Mouse (Mus musculus) macrophage (primary cell): ENCODE data around the gene Upp1. TPM values are rescaled to one million over a fixed set of nuclear protein-coding genes. Genes with fewer than 3 reads are reported as not detected.
"Not testable (repeated sequence)": the region's sequence is repeated elsewhere in the genome, so short reads cannot be mapped to it uniquely, and the experiment has no call there.

Experiments
- H3K27ac ChIP-seq: fragments of 350-480 bp; formaldehyde crosslinking; 2 replicates; pipeline ENCODE4 v1.9.0; 2021
- H3K36me3 ChIP-seq: fragments of 350-480 bp; formaldehyde crosslinking; 2 replicates; pipeline ENCODE4 v1.9.0; 2021; ENCODE audit errors: inconsistent target
- H3K4me3 ChIP-seq: fragments of 350-480 bp; formaldehyde crosslinking; 2 replicates; pipeline ENCODE4 v1.9.0; 2021; ENCODE audit errors: inconsistent target
- H3K79me2 ChIP-seq: fragments of 350-480 bp; formaldehyde crosslinking; 2 replicates; pipeline ENCODE4 v1.9.0; 2021; ENCODE audit errors: inconsistent target
- WGBS: methylation state at CpG from one replicate; pipeline ENCODE4 v1.1.7; 2026; ENCODE audit warnings: inconsistent platforms; ENCODE audit not compliant: missing documents; 5-methylcytosine and 5-hydroxymethylcytosine counted together
- polyA plus RNA-seq: library from polyadenylated mRNA; stranded (reverse); fragments of 250-400 nt; gene quantifications from 3 replicates; pipeline ENCODE4 v1.2.4, GENCODE M21; 2018; ENCODE audit warnings: inconsistent platforms

Gene Upp1
- polyA plus RNA-seq, 1 experiment from 2014 or later: not detected

- WGBS: 95% methylated on average over 7 of the region's 7 CpGs
- no peak overlapping the region for H3K4me3 ChIP-seq
- H3K27ac ChIP-seq: no peak overlapping the region
- no peaks in the 10 kb centered on the region for H3K36me3 ChIP-seq
- no peaks in the 10 kb centered on the region for H3K79me2 ChIP-seq
Observed at GRCm38 (mm10) chr11:9131688-9132087, 13.8 kb downstream of the Upp1 start.

- H3K27ac ChIP-seq: no peak overlapping the region
- H3K4me3 ChIP-seq: no peak overlapping the region
- no peaks in the 10 kb centered on the region for H3K79me2 ChIP-seq
- H3K36me3 ChIP-seq: no peaks in the 10 kb centered on the region
- 79% methylated on average over 11 of the region's 11 CpGs for WGBS
Observed at GRCm38 (mm10) chr11:9135589-9136246, 17.8 kb downstream of the Upp1 start.

- H3K4me3 ChIP-seq: no peak overlapping the region
- WGBS: 26% methylated on average over 4 of the region's 5 CpGs
- H3K79me2 ChIP-seq: no peaks in the 10 kb centered on the region
- no peaks in the 10 kb centered on the region for H3K36me3 ChIP-seq
- H3K27ac ChIP-seq: no peak overlapping the region
Observed at GRCm38 (mm10) chr11:9136471-9136870, 18.6 kb downstream of the Upp1 start.

GRCm38 (mm10) chr11:9145113-9145512, 27.2 kb downstream of the Upp1 start:
- no peaks in the 10 kb centered on the region for H3K36me3 ChIP-seq
- no peak overlapping the region for H3K27ac ChIP-seq
- no peaks in the 10 kb centered on the region for H3K79me2 ChIP-seq
- no peak overlapping the region for H3K4me3 ChIP-seq
- 80% methylated on average over 2 of the region's 2 CpGs for WGBS

GRCm38 (mm10) chr11:9146115-9146514, 28.2 kb downstream of the Upp1 start:
- Histone ChIP-seq H3K36me3 (no peaks in the 10 kb centered on the region), H3K79me2 (no peaks in the 10 kb centered on the region), H3K4me3 (no peak overlapping the region), H3K27ac (no peak overlapping the region)
- 97% methylated on average over 4 of the region's 4 CpGs for WGBS

- Histone ChIP-seq H3K27ac (no peak overlapping the region), H3K36me3 (no peaks in the 10 kb centered on the region), H3K4me3 (no peak overlapping the region), H3K79me2 (no peaks in the 10 kb centered on the region)
- 45% methylated on average over 1 of the region's 1 CpGs for WGBS
Observed at GRCm38 (mm10) chr11:9146683-9147082, 28.8 kb downstream of the Upp1 start.

- WGBS: 69% methylated on average over 2 of the region's 2 CpGs
- no peaks in the 10 kb centered on the region for H3K36me3 ChIP-seq
Observed at GRCm38 (mm10) chr11:9148206-9148605, 30.3 kb downstream of the Upp1 start.

GRCm38 (mm10) chr11:9150403-9150802, 32.5 kb downstream of the Upp1 start:
- not testable (repeated sequence) for H3K79me2 ChIP-seq, H3K36me3 ChIP-seq, H3K27ac ChIP-seq, H3K4me3 ChIP-seq
- WGBS: 88% methylated on average over 25 of the region's 25 CpGs

More at GRCm38 (mm10) chr11:9148206-9148605, 30.3 kb downstream of the Upp1 start:
- Histone ChIP-seq H3K27ac (no peak overlapping the region), H3K4me3 (no peak overlapping the region), H3K79me2 (no peaks in the 10 kb centered on the region)

- Histone ChIP-seq H3K79me2 (no peaks in the 10 kb centered on the region), H3K27ac (no peak overlapping the region), H3K4me3 (no peak overlapping the region), H3K36me3 (no peaks in the 10 kb centered on the region)
- WGBS: 67% methylated on average over 3 of the region's 3 CpGs
Observed at GRCm38 (mm10) chr11:9159953-9160352, 42.0 kb downstream of the Upp1 start.

- H3K27ac ChIP-seq: no peak overlapping the region
- H3K4me3 ChIP-seq: no peak overlapping the region
- no peaks in the 10 kb centered on the region for H3K79me2 ChIP-seq
- 90% methylated on average over 2 of the region's 2 CpGs for WGBS
- no peaks in the 10 kb centered on the region for H3K36me3 ChIP-seq
Observed at GRCm38 (mm10) chr11:9167331-9167730, 49.4 kb downstream of the Upp1 start.

GRCm38 (mm10) chr11:9181477-9181876, 63.6 kb downstream of the Upp1 start:
- H3K27ac ChIP-seq: no peak overlapping the region

More at GRCm38 (mm10) chr11:9181477-9181876, 63.6 kb downstream of the Upp1 start:
- H3K36me3 ChIP-seq: no peaks in the 10 kb centered on the region
- H3K4me3 ChIP-seq: no peak overlapping the region
- no peaks in the 10 kb centered on the region for H3K79me2 ChIP-seq
- 47% methylated on average over 1 of the region's 1 CpGs for WGBS

Other genes with a start within 250 kb of the Upp1 start
- gene Pkd1l1, start 144.8 kb upstream of the Upp1 start, polyA plus RNA-seq: not detected in 3 replicates
- gene Hus1, start 106.9 kb upstream of the Upp1 start, polyA plus RNA-seq: 4.2 to 8.5 TPM (median 4.8 TPM) in 3 replicates
- gene Gm11992, start 69.5 kb upstream of the Upp1 start, polyA plus RNA-seq: 0.36 to 0.56 TPM (median 0.42 TPM) in 3 replicates
- gene Sun3, start 69.1 kb upstream of the Upp1 start, polyA plus RNA-seq: not detected in 3 replicates
- gene Abca13, start 73.8 kb downstream of the Upp1 start, polyA plus RNA-seq: 0.01 to 0.06 TPM (median 0.04 TPM) in 3 replicates